Mouse (Mus musculus): Measurements from ENCODE around the gene Krt77. TPM values are rescaled to one million over a fixed set of nuclear protein-coding genes. Genes with fewer than 3 reads are reported as not detected.

The Krt77 gene
- total RNA-seq (2015) (not detected in 2 replicates), total RNA-seq (2017) (0.11 TPM in 1 of 2 replicates, not detected in the other)

- ATAC-seq (ENCODE audit: poor library complexity, severe bottlenecking) = no peak
These were observed at the start of gene Krt77 for GRCm38 (mm10) chr15:101869431-101869830. Gene Krt77, minus strand, starts transcription at chr15:101869705.

GRCm38 (mm10) chr15:101916072-101916471, 46.6 kb upstream of the Krt77 start:
- ATAC-seq (ENCODE audit: poor library complexity, severe bottlenecking) = no peak

GRCm38 (mm10) chr15:101904849-101905248, 35.3 kb upstream of the Krt77 start:
- no peak for ATAC-seq (ENCODE audit: poor library complexity, severe bottlenecking)

- no peak for ATAC-seq (ENCODE audit: poor library complexity, severe bottlenecking)
These were observed 33.0 kb upstream of the Krt77 start for GRCm38 (mm10) chr15:101902171-101903149.

DNA sequence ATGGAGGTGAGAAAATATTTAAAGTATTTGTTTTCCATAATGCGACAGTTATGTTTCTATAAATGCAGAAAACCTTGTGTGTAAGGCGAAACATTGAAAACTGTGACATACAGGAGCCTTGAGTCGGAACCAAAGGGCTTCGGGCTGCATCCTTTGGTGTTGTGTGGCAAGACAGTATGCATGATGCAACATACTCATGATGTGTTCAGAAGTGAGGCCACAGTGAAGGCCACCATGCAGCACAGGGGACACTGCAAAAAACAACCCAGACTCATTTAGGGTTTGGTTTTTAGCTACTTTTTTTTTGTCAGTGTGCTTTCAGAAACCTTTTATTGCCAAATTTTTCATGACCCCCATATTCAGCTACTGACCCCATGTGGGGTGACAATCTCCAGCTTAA, 25.7 kb upstream of the Krt77 start:
- no peak for ATAC-seq (ENCODE audit: poor library complexity, severe bottlenecking)

DNA sequence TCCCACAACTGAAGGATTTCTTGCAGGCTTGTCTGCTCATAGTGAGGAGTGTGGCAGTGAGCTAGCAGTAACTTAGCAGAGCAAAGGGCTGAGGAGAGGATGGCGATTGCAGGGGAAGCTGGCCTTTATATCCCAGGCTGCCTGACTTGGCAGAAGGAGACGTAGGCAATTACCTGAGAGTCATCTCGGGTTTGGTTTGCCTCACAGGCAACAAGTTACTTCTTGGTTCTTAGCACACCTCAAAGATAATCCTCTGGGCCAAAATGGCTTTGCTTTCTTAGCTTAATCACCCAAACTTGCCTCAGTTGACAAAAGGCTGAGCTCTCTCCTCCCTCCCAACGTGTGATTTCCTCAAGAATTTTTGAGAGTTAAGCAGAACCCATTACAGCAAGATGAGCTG, 23.3 kb upstream of the Krt77 start, which contains the start of gene Krt76:
Gene Krt76, minus strand, starts transcription at position 101 of the 400 bp plus-strand sequence.
- no peak for ATAC-seq (ENCODE audit: poor library complexity, severe bottlenecking)

- no peak for ATAC-seq (ENCODE audit: poor library complexity, severe bottlenecking)
These were observed 10.3 kb upstream of the Krt77 start for GRCm38 (mm10) chr15:101879776-101880175.

DNA sequence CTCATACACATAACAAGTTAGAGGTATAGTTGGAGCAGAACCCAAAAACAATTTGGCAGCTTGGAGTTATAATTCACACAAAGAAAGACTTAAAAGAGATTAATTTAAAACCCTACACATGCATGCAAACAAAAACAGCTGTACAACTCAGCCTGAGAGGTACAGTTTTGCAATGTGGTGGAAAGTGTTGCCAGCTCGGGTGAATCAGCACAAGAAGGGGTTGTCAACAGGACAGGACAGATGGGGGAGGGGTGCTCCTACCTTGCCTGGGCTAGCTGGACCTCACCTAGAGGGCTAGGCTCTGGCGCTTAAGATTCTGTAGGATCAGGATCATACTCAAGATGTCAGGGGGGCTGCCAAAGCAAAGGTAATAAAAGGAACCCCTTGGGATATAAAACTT, 8.5 kb upstream of the Krt77 start:
- no peak for ATAC-seq (ENCODE audit: poor library complexity, severe bottlenecking)

- ATAC-seq (ENCODE audit: poor library complexity, severe bottlenecking) = no peak
These were observed 4.9 kb upstream of the Krt77 start for GRCm38 (mm10) chr15:101874383-101874782.

DNA sequence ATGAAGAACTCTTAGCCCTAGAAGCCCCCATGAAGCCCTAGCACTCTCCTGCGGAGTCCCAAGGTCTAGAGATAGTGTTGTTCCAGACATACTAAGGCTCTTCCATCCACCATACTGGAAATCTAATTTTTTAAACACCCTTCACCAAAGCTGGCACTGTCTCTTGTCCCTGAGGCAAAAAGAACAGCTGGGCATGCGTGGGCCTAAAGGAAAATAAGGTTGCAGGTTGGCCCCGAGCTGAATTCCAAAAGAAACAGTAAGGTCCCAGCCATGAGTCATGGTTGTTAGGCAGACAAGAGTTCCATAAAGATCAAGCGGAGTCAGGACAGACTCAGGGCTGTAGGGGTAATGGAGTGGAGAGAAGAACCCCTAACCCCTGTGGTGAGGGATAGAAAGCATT, 3.7 kb upstream of the Krt77 start:
- ATAC-seq (ENCODE audit: poor library complexity, severe bottlenecking) = no peak

- ATAC-seq (ENCODE audit: poor library complexity, severe bottlenecking) = no peak
These were observed 2.8 kb downstream of the Krt77 start for GRCm38 (mm10) chr15:101866754-101867153.

DNA sequence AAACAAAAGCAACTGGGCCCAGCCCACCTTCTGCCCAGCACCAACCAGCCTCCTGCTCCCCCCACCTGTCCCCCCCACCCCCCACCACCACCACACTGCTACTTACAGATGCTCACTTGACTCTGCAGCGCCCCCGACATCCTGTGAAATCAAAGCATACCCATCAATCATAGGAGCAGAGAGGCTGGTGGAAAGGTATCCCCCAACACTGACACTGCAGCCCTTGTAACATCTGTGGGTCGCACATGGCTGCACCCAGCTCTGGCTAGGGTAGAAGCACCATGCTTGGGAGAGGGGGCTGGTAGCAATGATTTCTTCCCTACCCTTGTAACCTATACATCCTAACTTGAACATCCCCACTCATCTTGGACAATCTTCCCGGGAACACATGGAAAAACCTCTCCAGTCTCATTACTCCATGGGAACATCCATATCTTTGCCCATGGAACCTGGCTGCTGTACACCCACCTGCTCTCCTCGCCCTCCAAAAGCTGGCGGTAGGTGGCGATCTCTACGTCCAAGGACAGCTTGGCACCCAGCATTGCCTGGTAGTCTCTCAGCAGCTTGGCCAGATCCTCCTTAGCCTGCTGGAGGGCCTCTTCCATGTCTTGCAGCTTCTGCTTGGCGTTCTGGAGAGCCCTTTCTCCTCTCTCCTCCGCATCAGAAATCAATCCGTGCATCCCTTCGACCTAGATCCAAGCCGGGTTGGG, 8.9 kb downstream of the Krt77 start:
- ATAC-seq (ENCODE audit: poor library complexity, severe bottlenecking) = no peak

DNA sequence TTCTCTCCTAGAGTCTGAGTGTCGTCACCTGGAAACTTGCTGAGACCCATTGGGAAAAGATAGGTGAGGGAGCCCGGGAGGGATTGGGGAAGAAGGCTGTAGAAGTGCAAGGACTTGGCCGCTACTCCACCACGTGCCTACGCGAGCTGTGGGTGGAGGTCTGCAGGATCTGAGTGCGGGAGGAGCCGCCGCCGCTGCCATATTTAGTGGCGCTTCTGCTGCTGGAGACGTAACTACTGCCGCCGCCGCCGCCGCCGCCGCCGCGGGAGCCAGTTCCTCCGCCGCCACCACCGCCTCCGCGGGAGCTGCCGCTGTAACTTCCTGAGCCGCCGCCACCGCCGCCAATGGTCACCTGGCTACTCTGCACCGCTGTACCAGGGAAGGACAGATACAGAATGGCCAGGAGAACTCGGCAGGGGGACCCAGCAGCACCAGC, 9.8 kb downstream of the Krt77 start:
- peak; percentile 33 for ATAC-seq (ENCODE audit: poor library complexity, severe bottlenecking)

DNA sequence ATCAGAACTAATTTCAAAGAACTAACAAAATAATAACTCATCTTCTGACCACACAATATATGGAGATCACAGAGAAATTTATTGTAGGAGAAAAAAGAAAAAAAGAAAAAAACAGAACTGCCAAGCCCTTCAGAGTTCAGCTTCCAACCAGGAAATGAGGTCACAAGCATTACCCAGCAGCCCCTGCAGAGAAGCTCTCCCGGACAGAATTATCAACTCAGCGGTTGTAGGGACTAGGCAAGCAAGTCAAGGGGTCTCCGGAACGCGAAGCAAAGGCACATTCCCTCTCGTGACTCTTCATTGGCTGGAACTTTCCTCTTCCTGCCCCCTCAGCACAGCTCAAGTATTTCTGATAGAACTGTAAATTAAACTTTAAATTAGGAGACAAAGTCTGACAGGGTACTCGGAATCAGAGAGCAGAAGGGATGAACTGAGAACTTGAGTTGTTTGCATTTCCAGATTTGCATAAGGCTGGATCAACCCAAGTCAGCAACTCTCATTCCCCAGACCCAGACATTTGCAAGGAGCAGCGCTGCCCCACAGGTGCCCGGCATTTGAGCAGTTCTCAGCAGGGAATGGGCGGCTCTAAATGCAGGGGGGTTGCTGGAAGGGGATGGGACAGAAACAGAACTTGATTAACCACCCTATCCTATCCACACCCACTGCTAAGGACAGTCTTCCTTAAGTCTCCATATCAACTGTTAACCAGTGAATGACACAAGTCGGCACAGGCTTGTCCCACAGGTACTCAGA, 10.7 kb downstream of the Krt77 start:
- no peak for ATAC-seq (ENCODE audit: poor library complexity, severe bottlenecking)

DNA sequence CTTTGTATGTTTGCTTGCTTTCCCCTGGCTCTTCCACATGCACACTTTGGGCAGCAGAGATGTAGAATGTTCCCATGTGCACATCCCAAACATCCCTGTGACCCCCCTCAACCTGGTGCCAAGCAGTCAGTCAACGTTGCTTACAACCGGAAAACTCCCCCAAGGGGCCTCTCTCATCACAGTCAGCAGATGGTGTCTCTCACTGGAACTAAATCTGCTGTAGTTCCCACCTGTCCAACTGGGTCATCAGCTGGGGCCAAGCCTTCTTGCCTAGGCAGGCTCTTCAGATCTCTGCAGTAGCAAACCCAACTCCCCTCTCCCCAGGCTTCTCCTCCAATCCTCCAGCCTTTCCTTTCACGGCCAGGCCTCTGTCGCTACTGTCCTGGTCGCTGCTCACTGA, 12.8 kb downstream of the Krt77 start:
- ATAC-seq (ENCODE audit: poor library complexity, severe bottlenecking) = no peak

- no peak for ATAC-seq (ENCODE audit: poor library complexity, severe bottlenecking)
These were observed 13.8 kb downstream of the Krt77 start for GRCm38 (mm10) chr15:101855732-101856131.

DNA sequence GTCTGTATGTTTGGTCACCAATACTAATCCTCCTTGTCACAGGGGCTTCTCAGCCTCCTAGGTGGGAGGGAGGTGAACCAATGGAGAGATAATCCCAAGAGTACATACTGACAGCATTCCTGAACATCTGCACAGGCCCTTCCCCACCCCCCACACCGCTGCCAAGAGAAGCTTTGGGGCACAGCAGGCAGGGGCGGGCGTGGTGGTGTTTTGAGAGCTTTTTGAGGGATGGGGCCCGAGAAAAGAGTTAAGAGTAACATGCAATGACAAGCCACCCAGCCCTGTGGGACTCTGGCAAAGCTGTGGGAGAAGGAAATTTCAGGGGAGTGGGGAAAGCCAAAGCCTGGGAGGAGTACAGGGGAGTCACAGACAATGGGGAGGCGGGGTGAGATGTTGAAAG, 15.2 kb downstream of the Krt77 start:
- no peak for ATAC-seq (ENCODE audit: poor library complexity, severe bottlenecking)

DNA sequence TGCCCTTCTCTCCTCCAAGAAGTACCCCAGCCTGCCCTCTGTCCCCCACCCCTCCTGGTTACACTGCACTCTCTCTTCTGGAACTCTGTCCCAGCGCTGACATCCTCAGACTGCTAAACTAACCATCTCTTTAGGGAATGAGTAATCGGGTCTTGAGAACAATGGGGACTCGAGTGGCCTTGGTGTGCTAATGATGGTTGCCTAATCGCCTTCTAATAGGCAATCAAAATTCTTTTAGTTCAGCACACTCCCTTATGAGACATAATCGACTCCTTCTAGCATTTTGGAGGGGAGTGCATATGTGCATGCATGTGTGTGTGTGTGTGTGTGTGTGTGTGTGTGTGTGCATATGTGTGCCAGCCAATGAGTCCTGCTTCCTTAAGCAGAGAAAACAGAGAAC, 16.9 kb downstream of the Krt77 start:
- ATAC-seq (ENCODE audit: poor library complexity, severe bottlenecking) = no peak

DNA sequence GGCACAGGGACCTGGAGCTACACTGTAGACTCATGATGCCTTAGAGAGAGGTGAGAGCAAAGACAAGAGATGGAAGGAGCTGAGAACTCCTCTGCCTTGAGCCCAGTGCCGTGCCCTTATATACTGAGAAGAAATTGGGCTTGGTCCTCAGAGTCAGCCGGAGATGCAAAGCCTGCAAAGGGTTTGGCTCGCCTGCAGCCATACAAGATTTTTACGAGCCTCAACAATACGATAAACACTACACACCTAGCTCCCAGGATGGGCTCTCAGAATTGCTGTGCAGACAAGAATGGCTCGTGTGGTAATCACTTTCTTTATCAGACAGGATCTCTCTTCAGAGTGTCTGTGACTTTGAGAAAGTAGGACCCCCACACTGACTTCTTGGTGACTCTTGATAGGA, 18.8 kb downstream of the Krt77 start, which contains the start of gene Krt1:
Gene Krt1, minus strand, starts transcription at position 101 of the 400 bp plus-strand sequence.
- no peak for ATAC-seq (ENCODE audit: poor library complexity, severe bottlenecking)

- 0 out of 2 replicates have a peak, but pooled peaks have one; percentile 10 for ATAC-seq (ENCODE audit: poor library complexity, severe bottlenecking)
These were observed 23.5 kb downstream of the Krt77 start for GRCm38 (mm10) chr15:101845971-101846403.

GRCm38 (mm10) chr15:101843192-101843591, 26.3 kb downstream of the Krt77 start:
- no peak for ATAC-seq (ENCODE audit: poor library complexity, severe bottlenecking)

All from megakaryocyte, adult 5-6 weeks (primary cell).